Mouse (Mus musculus) forelimb bud, embryonic 11.5 days (tissue): Measurements from ENCODE around the gene Adgrd1.
"Not testable (repeated sequence)": the region's sequence is repeated elsewhere in the genome, so short reads cannot be mapped to it uniquely, and the experiment has no call there.

Source experiments
- DNase-seq: peaks from one replicate; pipeline ENCODE4 v3.0.0-alpha.2; 2012; ENCODE audit warnings: low read depth, low spot score

Adgrd1 gene

DNA sequence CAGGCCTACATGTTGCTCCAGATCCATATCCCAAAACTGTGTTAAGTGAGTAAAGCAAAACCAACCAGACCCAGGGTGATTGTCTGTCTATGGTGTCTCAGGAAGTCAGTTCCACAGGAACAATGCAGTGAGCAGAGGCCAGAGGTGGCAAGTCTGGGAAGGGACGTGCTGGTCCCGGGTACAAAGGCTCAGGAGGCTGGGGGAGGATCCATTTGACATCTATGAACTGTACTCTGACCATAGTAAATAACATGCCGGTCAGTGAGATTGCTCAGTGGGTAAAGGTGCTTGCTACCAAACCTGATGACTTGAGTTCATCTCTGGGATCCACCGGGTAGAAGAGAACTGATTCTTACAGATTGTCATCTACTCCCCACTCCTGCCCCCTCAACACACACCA is 3.4 kb upstream of the Adgrd1 start:
- DNase-seq = no peak

DNA sequence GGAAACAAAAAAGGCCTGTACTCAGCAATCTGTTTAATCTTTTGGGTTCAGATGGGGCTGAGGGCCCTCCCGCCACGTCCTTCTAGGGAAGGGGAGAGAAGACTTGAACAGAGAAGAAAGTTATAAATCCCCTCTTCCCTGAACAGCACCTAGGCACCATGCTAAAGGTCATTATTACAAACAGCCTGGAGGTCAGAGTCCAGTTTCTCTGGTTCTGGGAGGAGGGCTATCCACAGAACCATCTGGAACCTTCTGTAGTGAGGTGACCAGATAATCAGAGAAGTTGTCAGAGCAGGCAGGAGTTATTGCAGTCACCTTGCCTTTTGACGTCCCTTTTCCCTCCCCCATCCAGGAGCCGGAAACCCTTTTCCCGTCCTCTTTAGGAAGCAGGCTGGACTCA is 2.3 kb upstream of the Adgrd1 start:
- no peak for DNase-seq

- peak; percentile 35 for DNase-seq
These were observed 7.5 kb downstream of the Adgrd1 start for GRCm38 (mm10) chr5:129104043-129104442.

GRCm38 (mm10) chr5:129111729-129112128 is 15.2 kb downstream of the Adgrd1 start:
- no peak for DNase-seq

DNA sequence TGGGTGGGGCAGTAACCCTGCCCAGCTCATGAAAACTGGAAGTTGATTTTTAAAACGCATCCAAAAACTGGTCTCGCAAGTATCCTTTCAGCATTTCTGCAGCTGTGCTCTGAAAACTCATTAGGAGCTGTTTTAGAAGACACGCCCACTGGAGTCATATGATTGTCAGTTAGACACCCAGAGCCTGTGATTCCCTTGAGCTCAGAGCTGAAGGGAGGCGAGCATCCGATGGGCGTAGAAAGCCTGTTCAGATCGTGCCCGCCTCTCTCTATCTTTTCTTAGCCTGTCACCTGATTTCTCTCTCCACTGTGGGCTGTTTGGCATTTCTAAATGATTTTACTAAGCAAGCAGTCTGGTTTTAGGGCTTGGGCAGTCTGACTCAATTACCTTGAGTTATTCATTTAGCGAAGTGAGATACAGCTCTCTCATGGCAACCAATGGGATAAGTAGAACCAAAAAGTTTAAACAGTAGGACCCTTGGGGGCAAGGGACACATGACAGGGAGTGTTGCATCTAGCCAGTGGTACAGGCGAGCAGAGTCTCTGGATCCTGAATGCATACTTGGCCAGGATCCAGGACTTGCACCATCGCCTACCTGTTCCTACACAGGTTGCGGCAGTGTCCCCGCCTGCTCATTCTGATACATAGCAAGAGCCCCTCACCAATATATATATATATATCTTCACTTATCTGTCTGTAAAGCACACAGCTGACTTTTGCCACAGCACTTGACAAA is 17.4 kb downstream of the Adgrd1 start:
- no peak for DNase-seq

DNA sequence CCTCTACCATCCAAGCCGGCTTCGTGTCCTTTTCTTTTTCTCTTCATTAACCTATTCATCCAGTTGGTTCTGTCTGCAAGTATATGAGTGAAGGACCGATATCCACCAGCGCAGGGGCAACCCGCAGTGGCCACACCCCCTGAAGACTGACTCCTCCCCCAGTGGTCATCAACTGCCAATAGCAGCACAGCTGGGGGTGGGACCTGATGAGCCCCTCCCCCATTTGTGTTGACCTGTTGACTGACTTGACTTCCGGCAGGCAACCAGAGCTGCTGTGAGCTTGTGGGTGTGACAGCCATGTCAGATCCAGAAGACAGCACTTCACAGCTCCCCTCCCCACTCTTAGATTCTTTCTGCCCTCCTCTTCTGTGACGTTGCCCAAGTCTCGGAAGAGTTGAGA is 19.7 kb downstream of the Adgrd1 start:
- DNase-seq = no peak

- no peak for DNase-seq
These were observed 21.1 kb downstream of the Adgrd1 start for GRCm38 (mm10) chr5:129117593-129118113.

DNA sequence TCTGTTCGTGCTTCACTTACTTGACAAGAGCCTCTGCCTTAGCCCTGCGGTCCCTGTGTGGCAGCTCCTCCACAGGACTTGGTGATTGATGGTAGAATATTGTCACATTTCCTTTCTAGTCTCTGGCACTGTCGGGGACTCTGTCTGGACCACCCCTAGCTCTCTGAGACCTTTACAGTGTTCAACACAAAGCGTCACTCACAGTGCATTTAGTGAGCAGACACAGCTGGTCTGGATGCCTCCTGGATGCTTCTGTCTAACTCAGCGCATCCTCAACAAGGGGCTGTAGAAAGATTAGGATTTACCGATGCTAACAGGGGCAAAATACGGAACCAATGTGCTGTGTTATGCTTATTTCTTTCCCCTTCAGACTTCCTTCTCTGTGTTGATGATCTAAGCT is 22.0 kb downstream of the Adgrd1 start:
- no peak for DNase-seq

- DNase-seq = no peak
These were observed 22.6 kb downstream of the Adgrd1 start for GRCm38 (mm10) chr5:129119146-129119545.

DNA sequence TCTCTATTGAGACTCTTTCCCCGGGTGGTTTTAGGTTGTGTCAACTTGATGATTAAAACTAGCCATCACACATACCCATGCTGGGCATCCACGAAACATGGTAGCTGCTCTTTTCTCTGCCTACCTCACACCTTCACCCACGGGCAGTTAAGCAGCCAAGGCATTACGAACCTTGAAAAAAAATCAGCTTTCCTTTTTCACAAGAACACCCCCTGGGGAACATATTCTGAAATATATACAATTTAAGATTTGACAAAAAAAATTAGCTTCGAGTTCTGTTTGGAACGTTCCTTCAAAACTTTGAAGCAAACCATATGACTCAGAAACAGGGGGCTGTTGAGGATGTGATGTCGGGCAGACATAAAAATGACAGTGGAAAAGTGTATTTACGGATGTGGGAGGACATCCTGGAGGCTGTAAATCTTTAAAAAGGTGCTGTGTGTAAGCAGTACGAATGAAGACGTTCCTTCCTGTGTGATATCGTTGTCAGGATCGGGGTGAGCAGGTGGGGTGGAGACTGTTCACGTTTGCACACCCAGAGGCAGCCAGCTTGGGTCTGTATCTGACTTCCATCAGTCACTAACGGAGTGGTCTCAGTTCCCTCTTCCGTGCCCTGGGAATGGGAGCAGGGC is 25.2 kb downstream of the Adgrd1 start:
- DNase-seq = no peak

DNA sequence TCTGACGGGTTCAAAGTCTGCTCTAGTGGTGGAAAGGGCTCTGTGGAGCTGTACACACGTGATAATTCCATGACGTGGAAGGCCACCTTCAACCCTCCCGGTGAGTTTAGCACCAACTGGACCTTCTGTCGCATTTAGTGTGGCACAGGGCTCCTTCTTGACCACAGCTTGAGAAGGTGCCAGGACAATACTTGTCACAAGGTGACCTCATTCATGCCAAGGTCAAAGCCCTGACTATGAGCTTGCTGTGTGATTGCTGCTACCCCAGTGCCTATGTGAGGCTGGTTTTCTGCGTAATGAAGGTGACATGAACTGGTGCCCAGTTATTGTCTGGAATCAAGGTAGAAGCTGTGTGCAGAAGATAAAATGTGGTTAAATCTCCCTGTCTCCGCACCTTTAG is 25.9 kb downstream of the Adgrd1 start:
- no peak for DNase-seq

- DNase-seq = no peak
These were observed 27.7 kb downstream of the Adgrd1 start for GRCm38 (mm10) chr5:129124070-129124828.

DNA sequence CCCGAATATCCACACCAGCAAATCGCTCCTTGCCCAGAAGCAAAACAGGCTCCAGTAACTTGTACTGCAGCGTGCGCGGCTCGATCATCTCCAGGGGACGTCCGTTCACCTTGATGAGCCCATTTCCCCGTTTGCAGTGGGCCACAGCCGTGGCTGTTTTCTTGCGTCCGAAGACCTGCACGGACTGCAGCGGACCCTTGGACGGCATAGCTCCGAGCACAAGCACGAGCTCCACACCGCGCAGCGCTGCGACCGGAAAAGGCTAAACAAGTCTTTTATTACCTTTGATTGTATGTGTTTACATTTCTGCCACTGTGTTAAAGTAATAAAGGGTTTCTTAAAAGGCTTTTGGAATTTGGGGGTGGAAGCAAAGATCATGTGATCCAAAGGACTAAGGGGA is 31.8 kb downstream of the Adgrd1 start:
- not testable (repeated sequence) for DNase-seq

GRCm38 (mm10) chr5:129130301-129130700 is 33.8 kb downstream of the Adgrd1 start:
- no peak for DNase-seq

DNA sequence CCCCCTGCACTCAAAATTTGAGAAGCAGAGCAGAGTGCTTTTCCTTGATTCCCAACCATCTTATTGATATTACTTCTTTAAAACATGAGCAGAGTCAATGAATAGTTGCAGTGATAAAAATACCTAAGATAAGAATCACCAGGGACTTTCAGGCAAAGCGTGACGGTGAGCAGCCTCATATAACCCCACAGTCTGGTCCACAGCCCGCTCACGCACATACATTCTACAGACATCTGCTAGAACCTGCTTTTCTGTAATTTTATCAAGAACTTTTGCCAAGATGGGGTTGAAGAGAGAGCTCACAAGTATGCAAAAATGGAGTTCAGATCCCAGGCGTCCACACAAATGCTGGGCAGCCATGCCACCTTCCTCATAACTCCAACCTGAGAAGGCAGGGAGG is 40.9 kb downstream of the Adgrd1 start:
- no peak for DNase-seq

DNA sequence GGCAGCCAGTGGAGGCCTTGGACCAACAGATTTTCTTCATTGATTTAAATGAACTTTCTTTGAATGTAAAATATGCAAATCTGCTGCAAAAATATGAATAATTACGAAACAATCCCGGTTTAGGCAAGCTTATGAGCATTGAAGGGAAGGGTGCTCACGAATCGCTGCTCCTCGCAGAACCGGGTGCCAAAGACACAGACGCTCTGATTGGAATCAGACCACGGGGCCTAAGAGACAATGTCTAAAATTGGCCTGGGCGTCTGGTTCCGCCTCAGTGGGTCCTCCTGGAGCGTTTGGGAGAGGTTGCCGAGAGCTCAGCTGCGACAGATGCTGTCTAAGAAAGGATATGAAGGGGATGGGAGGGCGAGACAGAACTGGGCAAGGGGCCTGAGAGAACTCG is 42.0 kb downstream of the Adgrd1 start:
- DNase-seq = no peak

GRCm38 (mm10) chr5:129142801-129143200 is 46.3 kb downstream of the Adgrd1 start:
- no peak for DNase-seq

DNA sequence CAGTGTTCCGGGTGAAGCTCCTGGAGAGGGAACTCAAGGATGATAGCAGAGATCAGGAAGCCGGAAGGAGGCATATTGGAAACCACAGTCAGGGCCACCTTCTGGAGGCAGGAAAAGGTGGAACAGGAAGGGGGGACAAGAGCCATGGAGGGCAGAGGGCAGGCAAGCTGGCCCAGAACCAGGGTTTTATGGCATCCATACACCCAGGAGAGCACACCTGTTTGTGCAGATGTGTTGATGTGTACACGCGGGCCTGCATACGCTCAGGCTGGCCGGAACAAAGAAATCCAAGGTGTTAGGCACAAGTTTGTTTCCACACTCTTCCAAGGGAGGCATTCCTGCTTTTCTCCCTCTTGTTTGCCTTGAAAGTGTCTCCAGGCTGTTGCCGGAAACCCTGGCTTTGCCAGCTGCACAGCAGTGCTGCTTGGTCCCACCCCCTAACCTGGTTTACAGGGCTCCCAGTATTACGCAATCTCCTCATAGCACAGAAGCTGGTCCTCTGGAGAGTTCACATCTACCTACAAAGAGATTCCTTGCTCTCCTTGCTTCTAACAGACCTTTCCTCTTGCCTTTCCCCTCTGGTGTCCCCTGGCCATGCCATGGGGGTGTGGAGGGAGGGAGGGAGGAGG is 48.9 kb downstream of the Adgrd1 start:
- no peak for DNase-seq

GRCm38 (mm10) chr5:129146892-129147509 is 50.5 kb downstream of the Adgrd1 start:
- DNase-seq = no peak

GRCm38 (mm10) chr5:129148485-129148884 is 51.9 kb downstream of the Adgrd1 start:
- DNase-seq = no peak
